Mouse (Mus musculus): ENCODE results near the gene Arhgef17.

Gene Arhgef17

DNA sequence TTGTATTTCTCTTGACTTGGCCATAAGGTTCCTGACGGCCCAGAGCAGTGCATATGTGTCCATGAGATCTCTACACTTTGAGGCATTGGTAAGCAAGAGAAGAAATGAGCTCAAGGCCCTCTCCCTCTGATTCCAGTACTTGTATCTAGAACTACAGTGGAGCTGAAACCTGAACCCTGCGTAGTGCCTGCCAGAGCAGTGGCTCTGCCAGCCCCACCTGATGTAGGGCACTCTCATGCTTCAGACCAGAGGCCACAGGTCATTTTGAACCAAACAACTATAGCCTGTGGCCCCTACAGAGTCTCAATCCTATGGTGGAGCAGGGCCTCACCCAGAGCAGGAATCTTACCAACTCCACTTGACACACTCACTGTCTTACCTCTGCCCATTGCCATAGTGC lies 82.4 kb downstream of the Arhgef17 start:
- in situ Hi-C loops (cut with MboI, MseI): loop anchor here (5.0 kb wide), 1 partner anchor 38 kb away; no protein-coding TSS in a partner anchor

DNA sequence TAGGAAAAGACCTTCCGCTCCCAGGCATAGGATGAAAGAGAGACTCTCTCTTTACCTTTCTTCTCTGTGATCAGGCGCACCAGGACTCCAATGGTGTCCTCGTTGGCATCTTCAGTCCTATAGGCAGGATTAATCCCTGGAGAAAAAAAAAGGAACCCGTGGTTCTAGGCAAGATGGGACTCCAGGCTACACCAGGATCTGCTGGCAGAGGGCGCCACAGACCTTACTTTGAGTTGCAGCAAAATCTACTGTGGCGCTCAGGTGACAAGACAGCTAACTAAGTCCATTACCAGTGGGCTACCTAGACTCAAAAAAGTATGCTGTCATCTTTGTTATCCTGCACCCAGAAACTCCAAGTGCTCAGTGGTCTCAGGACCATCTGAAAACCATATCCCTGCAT lies 83.2 kb downstream of the Arhgef17 start:
- in situ Hi-C loops (cut with MboI, MseI): loop anchor here (5.0 kb wide), 1 partner anchor 39 kb away; no protein-coding TSS in a partner anchor

DNA sequence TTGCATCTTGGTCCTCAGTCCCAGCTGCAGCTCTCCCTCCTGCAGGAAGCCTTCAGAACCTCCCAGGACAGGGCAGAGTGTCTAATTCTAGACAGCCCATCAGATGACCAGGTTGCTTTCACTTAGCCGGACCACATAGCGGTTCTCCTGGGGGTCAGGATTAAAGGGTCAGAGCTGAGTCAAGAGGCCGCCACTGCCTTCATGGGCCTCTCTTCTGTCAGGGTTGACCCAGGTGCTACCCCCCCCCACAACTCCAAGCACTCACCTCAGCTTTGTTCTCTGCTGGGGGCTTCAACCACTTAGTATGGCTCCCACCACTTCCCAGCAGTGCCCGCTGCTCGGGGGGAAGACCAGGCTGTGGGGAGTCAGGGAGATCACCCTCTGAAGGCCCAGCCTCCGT lies 84.8 kb downstream of the Arhgef17 start:
- in situ Hi-C loops (cut with MboI, MseI): loop anchor here (5.0 kb wide), 1 partner anchor 40 kb away; no protein-coding TSS in a partner anchor

DNA sequence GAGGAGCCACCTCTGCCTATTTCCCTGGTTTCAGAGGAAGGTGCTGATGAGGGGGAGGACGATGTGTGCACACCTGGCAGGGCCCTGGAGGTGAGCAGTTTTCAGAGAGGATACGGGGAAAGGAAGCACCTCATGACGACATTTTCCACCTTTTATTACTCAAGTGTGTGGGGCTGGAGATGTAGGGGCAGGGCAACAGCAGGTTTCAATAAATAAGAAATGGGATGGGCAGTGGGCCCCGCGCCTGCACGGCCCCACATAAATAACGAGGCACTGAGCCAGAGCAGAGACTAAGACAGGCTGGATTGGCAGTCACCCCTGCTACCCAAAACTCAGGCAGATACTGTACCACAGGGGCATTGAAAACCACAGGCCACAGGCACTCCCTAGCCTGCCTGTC lies 85.9 kb downstream of the Arhgef17 start:
- in situ Hi-C loops (cut with MboI, MseI): loop anchor here (5.0 kb wide), 1 partner anchor 41 kb away; no protein-coding TSS in a partner anchor

DNA sequence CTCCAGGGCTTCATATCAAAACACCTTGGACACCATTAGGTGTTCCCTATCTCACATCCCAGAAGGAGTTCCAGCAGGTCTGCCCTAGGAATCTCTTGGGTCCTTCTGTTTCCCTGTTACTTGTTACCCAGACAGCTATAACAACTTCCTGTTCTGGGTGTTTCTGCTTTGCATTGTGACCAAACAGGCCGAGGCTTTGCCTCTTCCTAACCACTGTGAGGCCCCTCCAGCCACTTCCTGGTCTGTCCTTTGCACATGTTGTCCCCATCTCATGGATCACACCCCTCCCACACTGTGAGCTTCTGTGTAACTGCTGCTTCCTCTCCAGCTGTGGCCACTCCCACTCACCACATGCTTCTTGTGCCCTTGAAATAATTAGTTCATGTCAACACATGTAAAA lies 86.5 kb downstream of the Arhgef17 start:
- in situ Hi-C loops (cut with MboI, MseI): loop anchor here (5.0 kb wide), 1 partner anchor 42 kb away; no protein-coding TSS in a partner anchor

DNA sequence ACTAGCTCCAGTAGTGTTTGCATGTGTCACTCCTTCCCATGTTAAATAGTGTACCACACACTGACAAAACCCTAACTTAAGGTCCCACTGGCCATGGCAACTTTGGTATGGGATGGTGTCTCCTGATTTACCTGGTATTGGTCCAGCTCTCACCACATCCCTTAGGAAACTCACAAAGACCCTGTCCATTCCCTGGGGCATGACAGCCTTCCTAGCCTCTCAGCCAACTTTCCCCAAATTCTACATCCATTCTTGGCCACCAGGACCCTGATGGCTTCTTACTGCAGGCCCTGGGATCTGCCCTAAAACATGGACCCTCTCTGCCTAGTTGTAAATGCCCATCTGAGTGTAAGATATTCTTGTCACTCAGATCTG lies 86.9 kb downstream of the Arhgef17 start:
- in situ Hi-C loops (cut with MboI, MseI): loop anchor here (5.0 kb wide), 1 partner anchor 42 kb away; no protein-coding TSS in a partner anchor

DNA sequence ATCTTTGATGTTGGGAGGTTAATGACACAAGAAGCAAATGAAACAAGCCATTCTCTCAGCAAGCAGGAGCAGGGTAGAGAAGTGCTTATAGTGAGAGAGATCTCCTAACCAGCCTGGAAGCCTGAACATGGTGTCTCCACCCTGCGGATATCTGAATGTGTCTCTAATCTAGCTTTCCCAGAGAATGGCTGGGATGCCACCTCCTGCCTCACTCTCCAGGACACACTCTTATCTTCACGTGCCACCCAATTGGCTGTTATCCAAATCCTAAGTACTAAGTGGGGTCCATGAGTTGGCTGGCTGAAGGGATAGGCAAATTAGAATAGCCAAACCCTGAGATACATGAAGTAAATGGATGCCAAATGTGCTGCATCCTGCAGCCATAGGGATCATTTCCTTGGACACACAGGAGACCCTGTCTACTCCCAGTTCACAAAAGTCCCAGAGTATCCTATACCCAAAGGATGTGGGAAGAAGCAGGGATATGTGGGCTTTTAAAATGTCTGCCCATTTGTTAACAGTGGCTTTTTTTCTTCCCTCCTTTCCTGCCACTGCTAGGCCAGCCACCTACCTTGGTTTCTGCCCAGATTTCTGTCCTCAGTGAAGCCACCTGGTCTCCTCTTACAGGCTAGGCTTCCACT lies 87.4 kb downstream of the Arhgef17 start:
- in situ Hi-C loops (cut with MboI, MseI): loop anchor here (5.0 kb wide), 1 partner anchor 43 kb away; no protein-coding TSS in a partner anchor

DNA sequence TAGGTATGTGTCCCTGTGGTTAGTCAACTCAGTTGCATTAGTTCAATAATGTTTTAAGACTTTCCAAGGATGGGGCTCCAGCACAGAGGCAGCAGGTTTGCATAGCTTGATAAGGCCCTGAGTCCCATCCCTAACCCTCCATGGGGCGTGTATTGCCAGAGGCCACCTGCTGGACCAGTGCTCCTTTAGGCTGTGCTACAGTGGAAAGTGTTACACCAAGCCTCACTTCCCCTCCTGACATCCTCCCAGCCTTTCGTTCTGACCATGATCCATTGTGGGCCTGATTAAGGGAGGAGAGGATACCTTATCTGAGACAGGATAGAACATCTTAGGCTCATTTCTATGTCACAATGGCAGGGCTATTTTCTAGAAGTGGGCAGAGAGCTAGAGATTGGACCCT lies 88.0 kb downstream of the Arhgef17 start:
- in situ Hi-C loops (cut with MboI, MseI): no loop called here

DNA sequence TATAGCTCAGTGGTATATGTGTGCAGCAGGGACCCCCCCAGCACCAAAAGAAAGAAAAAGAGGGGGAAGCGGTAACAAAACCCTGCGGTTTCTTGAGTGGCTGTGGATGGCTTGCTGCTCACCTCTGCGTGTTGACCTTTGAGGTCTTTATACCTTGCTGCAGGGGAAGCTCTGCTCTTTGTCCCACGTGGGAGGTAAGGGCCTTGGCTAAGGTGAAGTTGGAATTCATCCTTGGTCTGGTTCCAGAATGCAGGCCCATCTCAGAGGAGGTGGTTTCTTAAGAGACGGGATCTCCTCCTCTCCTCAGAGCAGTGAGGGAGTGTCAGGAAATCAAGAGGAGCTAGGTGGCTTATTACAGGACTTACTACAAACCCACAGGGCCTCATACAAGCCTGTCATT lies 89.7 kb downstream of the Arhgef17 start:
- in situ Hi-C loops (cut with MboI, MseI): no loop called here

DNA sequence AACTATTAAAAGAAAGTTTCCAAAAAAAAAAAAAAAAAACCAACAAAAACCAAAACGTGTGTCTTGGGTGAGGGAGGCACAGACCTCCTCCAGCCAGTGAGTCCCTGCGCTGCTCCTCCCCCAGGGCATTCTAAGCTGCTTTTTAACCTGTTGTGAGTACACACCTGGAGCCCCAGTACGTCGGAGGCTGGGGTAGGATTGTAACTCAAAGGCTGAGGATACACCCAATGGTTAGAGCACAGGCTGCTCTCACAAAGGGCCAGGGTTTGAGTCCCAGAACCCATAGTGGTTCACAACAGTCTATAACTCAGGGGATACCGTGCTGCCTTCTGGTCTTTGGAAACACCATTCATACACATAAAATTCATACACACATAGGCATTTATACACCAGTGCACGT lies 90.3 kb downstream of the Arhgef17 start:
- in situ Hi-C loops (cut with MboI, MseI): no loop called here

DNA sequence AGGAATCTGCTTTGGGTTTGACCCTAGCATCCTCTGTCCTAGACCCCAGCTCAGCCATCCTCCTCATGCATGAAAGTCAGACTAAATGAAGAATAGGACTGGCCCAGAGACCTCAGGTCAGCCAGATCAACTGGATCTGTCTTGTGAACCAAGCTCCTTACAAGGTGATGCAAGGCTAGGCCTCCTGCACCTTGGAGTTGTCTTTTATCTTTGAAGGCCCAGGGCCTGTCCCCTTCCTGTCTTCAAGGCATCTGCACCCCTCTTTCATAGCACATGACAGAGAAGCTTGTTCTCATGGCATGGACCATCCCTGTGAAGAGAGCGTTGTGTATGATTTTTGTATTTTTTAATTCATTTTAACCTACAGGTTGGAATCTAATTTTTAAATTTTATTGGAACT lies 91.0 kb downstream of the Arhgef17 start:
- in situ Hi-C loops (cut with MboI, MseI): no loop called here

DNA sequence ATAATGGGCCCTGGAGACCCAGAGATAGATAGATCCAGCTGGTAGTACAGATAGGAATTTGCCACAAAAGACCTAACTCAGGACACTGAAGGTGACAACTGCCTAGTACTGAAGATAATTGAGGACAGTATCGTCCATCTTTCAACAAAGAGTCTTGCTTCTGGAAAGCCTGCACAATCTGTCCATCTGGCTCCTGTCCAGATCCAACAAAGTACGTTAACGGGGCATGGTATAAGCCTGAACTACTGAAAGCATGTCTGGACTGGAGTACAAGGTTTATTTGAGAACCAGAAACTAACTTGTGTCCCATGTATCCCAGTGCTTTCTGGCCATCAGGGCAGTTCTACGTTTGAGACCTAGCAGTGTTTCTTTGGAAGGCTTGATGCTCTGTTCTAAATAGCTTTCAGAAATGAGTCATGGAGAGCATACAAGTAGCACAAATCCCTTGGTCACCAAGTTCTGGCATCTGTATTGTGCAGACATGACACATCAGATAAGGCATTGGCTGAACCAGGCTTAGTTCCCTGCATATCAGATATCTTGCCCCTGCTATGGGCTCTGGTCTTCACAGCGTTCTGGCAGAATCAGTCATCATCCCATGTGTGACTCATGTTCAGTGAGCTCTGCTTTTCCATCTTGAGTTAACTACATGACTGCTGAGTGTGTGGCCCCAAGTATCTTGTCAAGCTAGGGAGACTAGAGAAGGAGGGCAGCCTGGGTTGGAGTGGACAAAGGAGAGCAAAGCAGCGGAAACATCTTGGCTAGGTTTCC lies 92.1 kb downstream of the Arhgef17 start:
- in situ Hi-C loops (cut with MboI, MseI): no loop called here

DNA sequence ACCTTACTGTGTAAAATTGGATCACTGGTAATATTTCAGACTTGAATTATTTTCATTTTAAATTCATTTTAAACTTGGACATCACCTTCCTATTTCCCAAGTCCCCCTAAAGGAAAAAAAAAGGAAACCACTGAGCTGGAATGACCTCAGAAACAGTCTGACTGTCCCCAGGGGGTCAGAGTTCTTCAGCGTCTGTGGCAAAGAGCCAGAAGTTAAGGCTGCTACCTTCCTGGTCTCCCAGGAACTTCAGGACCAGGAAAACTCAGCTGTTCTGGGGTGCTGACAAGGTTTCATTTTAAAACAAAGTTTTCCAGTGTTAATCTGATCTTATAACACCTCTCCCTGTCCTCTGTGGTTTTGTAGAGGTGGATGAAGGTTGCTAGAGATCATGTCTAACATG lies 94.2 kb downstream of the Arhgef17 start:
- in situ Hi-C loops (cut with MboI, MseI): no loop called here

DNA sequence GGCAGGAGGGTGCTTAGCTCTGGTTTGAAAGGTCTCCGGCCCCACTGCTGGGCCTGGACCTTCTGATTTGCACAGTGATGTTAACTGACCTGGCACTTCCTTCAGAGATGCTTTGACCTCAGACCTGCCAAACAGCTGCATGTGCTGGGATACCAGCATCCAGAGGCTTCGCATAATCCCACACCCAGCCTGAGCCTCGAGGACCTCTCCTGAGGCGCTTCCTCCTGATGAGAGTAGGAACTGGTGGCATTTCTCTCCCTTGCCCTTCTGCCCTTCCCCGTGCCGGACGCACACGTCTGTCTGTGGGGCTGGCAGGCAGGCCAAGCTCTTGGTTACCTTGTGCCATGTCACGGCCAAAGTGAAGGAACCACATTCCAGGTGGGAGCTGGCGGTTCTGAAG lies 95.2 kb downstream of the Arhgef17 start:
- in situ Hi-C loops (cut with MboI, MseI): no loop called here

DNA sequence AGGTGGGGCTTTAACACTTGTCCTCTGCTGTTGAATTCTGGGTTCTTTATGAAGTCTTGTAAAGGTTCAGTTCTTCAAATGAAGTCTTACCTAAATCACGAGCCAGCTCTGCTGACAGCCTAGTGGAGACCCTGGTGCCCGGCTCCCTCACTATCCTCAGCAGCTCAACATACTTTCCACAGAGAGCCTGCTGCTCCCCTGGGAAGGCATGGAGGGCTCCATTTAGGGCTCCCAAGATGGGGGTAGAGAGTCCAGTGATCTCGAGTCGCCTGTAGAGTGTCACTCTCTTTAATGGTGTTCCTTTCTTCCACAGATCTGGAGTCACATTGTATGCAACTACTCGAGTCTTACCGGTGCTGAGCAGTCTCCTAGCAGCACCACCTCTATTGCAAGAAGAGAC lies 96.2 kb downstream of the Arhgef17 start:
- in situ Hi-C loops (cut with MboI, MseI): no loop called here

DNA sequence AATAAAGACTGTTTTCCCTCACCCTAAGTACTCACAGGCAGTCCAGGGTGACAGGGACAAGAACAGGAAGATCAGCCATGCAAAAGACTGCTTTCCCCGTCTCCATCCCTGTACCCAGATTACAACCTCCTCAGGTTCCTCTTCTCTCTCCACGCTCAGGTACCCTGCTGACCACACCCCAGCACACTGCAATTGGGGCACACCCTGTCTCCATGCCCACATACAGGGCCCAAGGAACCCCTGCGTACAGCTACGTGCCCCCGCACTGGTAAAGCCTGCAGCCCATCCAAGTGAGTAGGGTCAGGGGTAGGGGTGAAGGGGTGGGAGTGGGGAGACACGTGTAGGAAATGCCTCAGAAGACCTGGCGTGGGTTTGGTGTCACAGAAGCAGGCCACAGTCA lies 96.7 kb downstream of the Arhgef17 start:
- in situ Hi-C loops (cut with MboI, MseI): no loop called here

DNA sequence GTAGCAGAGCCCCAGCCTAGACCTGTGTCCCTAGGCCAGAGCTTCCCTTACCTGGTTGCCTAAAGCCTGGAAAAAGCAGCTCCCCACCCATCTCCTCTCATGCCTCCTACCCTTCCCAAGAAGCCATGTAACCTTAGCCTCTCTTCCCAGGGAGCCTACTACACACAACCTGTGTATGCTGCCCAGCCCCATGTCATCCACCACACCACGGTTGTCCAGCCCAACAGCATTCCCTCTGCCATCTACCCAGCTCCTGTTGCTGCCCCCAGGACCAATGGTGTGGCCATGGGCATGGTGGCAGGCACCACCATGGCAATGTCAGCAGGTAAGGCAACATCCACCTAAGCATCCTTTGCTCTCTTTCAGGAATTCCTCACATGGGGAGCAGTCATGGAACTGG lies 98.0 kb downstream of the Arhgef17 start:
- in situ Hi-C loops (cut with MboI, MseI): no loop called here

DNA sequence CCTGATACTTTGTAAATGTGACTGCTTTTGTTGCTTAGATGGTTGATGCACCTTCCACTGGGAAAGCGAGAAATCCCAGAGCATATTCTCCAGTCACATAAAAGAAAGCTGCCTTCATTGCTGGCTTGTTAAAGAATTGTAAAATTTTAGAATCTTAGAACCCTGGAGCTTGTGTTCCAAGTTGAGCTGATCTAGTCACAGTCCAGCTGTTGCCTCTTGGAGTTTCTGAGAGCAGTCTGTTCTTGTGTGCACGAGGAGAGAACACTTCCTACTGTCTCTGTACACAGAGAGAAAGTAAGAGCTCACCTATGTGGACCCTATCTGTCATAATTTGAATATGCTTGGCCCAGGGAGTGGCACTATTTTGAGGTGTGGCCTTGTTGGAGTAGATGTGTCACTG lies 103.4 kb downstream of the Arhgef17 start:
- in situ Hi-C loops (cut with MboI, MseI): no loop called here

DNA sequence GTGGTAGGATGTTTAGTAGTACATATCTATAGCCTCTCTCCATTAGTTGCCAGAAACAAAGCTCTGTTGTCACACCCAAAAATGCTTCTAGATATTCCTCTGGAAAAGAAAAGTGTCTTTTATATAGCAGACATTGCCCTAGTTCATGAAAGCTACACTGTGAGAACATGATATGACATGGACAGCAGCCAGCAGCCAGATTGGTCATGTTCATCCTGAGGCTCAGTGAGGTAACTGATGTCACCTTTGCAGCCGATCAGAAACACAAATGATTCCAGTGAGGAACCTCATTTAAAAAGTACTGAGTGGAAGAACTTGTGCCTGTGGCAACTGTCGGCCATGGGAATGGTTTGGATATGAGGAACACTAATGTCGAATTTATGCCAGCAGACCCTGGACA lies 107.2 kb downstream of the Arhgef17 start:
- in situ Hi-C loops (cut with MboI, MseI): no loop called here
